Mouse (Mus musculus): Measurements from ENCODE around the gene 4930447C04Rik. TPM values are rescaled to one million over a fixed set of nuclear protein-coding genes. Genes with fewer than 3 reads are reported as not detected.

The 4930447C04Rik gene
- polyA plus RNA-seq, 1 experiment from 2014 or later, result 10.3 TPM

GRCm38 (mm10) chr12:72834773-72835517 lies 105.6 kb downstream of the 4930447C04Rik start:
- Histone ChIP-seq H3K4me1 (peaks cover 7% of the 10 kb centered on the region; the same call in 1 of the 2 replicates), H3K36me3 (no peaks in the 10 kb centered on the region), H3K27me3 (peaks cover 31% of the 10 kb centered on the region), H3K4me3 (no peak overlapping the region), H3K27ac (no peak overlapping the region), H3K9ac (no peak overlapping the region), H3K4me2 (replicated peaks) (no peak overlapping the region), H3K9me3 (no peaks in the 10 kb centered on the region)
- 0 out of 2 replicates have a peak, but pooled peaks have one; percentile 52 for ATAC-seq (ENCODE audit: insufficient number of reproducible peaks, insufficient read depth, low FRiP score, low TSS enrichment)
- 68% methylated on average over 14 of the region's 14 CpGs for WGBS

GRCm38 (mm10) chr12:72831711-72832432 lies 108.7 kb downstream of the 4930447C04Rik start:
- Histone ChIP-seq H3K9ac (peak overlapping the region; percentile 27), H3K9me3 (no peaks in the 10 kb centered on the region), H3K4me2 (replicated peaks) (peak overlapping the region; percentile 56), H3K4me3 (peak overlapping the region; percentile 35), H3K4me1 (peaks cover 7% of the 10 kb centered on the region; the same call in 1 of the 2 replicates), H3K27me3 (peaks cover 39% of the 10 kb centered on the region), H3K36me3 (no peaks in the 10 kb centered on the region), H3K27ac (no peak overlapping the region)
- WGBS, result 8% methylated on average over 42 of the region's 42 CpGs
- ATAC-seq (ENCODE audit: insufficient number of reproducible peaks, insufficient read depth, low FRiP score, low TSS enrichment), result no peak

Other genes starting within 250 kb of the 4930447C04Rik start
- gene Ppm1a, start 183.3 kb downstream of the 4930447C04Rik start, polyA plus RNA-seq (2016; fragmentation: Nextera tagmentation; extraction: Ambion mirVana), result 81.4 and 83.7 TPM in 2 replicates
- gene Six6, start 882 bp downstream of the 4930447C04Rik start, polyA plus RNA-seq (2016; fragmentation: Nextera tagmentation; extraction: Ambion mirVana), result 5.8 and 8.3 TPM in 2 replicates
- gene Six1, start 113.1 kb upstream of the 4930447C04Rik start, polyA plus RNA-seq (2016; fragmentation: Nextera tagmentation; extraction: Ambion mirVana), result 73.0 and 75.3 TPM in 2 replicates
- 13.5 and 13.7 TPM in 2 replicates for gene Six4, start 172.7 kb upstream of the 4930447C04Rik start, polyA plus RNA-seq (2016; fragmentation: Nextera tagmentation; extraction: Ambion mirVana)
- gene Mnat1, start 182.9 kb upstream of the 4930447C04Rik start, polyA plus RNA-seq (2016; fragmentation: Nextera tagmentation; extraction: Ambion mirVana), result 39.5 and 41.6 TPM in 2 replicates